Mouse (Mus musculus) heart, postnatal 10 days (tissue): ENCODE results near the gene Cdkn1b. TPM values are rescaled to one million over a fixed set of nuclear protein-coding genes. Genes with fewer than 3 reads are reported as not detected.

ENCODE experiments used
- DNase-seq, 2 experiments: peaks; one replicate each; pipeline ENCODE4 v3.0.0; 2021
- intact Hi-C: fragments of 180-260 bp; cut with DNase I; formaldehyde crosslinking; loops from one replicate; pipeline ENCODE4 v1.15.1; 2025
- total RNA-seq, 2 experiments: library from RNA; stranded (reverse); gene quantifications; 2 replicates each; pipeline ENCODE4 v1.2.3; 2021

Cdkn1b gene
- total RNA-seq, result 10 to 100 TPM; 45.1 to 53.5 TPM

DNA sequence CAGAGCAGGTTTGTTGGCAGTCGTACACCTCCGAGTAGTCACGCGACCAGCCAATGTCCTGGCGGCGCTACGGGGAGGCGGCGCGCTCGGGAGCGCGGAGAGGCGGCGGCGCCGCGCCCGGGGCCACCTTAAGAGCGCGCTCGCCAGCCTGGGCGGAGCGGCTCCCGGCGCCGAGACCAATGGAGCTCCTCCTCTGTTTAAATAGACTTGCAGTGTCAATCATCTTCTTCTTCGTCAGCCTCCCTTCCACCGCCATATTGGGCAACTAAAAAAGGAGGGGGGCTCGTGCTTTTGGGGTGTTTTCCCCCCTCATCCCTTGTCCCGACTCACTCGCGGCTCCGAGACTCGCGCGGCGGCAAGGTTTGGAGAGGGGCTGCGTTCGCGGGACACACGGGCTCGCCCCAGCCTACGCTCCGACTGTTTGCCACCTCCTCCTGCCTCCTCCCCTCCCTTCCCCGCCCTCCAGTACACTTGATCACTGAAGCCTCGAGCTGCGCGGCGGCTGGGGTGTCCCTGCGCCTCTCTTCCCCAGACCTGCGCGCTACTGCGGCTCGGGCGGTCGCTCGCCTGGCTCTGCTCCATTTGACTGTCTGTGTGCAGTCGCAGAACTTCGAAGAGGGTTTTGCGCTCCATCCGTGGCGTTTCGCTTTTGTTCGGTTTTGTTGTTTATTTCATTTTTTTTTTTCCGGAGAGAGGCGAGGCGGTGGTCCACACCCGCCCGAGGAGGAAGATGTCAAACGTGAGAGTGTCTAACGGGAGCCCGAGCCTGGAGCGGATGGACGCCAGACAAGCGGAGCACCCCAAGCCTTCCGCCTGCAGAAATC lies at the start of gene Cdkn1b:
TSS of gene Cdkn1b (plus strand) at position 212 of the 824 bp plus-strand sequence.
- intact Hi-C loops, result loop anchor here (1.0 to 5.0 kb wide), 6 partner anchors 8 to 1627 kb away; partner anchors contain the start of genes Dusp16 and Gpr19
- peak; percentile 93 to 94 for DNase-seq

DNA sequence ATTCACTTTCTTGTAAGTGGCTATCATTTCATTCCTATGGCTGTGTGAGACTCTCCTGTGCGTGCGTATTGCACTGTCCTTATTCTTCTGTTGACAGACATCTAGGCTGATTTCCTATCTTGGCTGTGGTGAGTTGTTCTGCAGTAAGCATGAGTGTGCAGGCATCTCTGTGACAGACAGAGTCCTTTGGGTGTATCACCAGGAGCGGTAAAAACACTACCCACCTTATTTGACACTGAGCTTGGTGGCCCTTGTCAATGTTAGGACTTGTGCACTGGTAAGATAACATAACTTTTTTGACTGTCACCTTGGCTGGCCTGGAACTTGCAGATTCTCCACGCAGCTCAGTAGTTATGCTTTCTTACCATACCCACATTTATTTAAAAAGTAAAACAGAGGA lies 49.3 kb upstream of the Cdkn1b start:
- intact Hi-C loops, result loop anchor here (1.0 kb wide), 1 partner anchor 79 kb away; no protein-coding TSS in a partner anchor
- DNase-seq, result no peak

DNA sequence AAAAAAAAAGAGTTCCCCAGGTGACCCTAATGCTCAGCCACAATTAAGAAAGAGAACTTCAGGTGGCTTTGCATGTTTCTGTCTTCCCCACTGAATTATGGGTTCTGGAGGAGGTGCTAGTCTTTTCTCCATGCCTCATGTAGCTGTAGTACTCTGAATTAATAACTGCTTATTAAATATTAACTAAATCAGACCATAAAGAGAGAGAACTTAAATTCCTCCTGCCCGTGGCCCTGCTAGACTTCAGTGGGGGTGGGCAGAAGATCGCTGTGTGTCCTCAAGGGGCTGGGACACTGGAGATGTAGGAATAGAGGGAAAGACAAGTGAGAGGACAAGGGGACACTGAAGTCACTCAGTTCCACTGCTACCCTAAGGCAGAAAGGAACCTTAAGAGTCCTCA lies 48.0 kb upstream of the Cdkn1b start:
- DNase-seq, result no peak
- intact Hi-C loops, result no loop called here

DNA sequence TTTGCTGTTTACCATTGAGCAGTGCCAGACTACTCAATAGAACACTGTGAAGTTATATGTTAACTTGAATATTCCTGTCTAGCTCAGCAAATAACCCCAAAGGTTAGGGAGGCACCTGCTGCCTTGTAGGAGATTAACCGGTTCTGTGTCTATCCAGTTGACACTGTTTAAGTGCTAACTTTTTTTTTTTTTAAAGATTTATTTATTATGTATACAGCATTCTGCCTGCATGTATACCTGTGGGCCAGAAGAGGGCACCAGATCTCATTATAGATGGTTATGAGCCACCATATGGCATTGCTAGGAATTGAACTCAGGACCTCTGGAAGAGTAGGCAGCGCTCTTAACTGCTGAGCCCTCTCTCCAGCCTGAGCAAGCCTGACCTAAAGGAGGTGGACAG lies 47.2 kb upstream of the Cdkn1b start:
- no peak for DNase-seq
- intact Hi-C loops, result no loop called here

DNA sequence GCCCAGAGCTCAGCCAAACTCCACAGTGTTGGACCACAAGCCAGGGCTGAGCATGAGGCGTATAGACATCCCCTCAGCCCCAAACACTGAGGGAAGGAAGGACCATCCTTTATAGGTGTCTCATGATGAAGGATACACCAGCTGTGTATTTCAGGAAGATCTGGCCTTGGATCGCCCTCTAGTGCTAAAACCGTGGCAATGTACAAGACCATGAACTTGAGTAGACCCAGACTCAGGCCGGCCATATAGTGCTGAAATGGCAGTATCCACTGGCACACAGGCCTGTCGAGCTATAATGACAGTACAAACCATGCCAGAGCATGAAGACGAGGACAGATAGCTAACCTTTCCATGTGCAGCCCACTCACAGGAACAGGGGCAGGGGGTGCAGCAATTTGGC lies 43.4 kb upstream of the Cdkn1b start:
- no peak for DNase-seq
- intact Hi-C loops, result no loop called here

DNA sequence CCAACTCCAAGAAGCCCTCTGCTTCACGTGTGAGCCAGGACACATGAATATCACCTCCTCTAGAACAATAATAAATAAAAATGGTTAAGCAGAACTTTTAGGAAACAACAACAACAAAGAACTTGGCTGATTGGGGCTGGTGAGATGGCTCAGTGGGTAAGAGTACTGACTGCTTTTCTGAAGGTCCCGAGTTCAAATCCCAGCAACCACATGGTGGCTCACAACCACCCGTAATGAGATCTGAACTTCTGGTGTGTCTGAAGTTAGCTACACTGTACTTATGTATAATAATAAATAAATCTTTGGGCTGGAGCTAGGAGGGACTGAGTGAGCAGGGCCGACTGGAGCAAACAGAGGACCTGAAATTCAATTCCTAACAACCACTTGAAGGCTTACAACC lies 42.9 kb upstream of the Cdkn1b start:
- no peak for DNase-seq
- intact Hi-C loops, result no loop called here

DNA sequence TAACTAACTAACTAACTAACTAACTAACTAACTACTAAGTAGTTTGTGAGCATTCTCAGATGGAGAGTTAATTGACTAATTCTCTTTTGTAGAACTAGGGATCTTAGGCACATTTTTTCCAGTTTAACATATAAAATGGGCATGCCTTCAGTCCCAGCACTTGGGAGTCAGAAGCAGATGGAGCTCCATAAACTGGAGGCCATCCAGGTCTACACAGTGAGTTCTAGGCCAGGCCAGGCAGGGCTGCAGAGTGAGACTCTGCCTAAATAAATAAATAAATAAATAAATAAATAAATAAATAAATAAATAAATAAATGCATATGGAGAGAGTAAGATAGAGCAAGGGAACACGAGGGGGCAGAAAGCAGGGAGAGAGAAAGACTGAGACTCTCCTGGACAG lies 42.3 kb upstream of the Cdkn1b start:
- no peak for DNase-seq
- intact Hi-C loops, result no loop called here

DNA sequence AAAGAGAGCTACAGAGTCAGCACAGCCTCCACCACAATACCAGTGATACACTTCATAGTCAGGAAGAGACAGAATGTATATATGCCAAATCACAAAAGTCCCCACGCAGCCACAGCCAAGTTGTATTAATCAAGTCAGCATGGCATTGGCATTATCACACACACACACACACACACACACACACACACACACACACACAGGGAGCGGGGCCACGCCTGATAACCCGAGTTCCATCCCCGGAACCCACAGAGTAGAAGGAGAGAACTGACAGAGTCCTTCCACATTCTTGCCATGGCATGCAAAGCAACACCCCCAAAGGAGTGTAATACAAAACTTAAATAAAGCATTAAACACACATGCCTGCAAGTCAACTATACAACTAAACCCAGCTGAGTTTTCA lies 40.6 kb upstream of the Cdkn1b start:
- intact Hi-C loops, result no loop called here
- no peak for DNase-seq

DNA sequence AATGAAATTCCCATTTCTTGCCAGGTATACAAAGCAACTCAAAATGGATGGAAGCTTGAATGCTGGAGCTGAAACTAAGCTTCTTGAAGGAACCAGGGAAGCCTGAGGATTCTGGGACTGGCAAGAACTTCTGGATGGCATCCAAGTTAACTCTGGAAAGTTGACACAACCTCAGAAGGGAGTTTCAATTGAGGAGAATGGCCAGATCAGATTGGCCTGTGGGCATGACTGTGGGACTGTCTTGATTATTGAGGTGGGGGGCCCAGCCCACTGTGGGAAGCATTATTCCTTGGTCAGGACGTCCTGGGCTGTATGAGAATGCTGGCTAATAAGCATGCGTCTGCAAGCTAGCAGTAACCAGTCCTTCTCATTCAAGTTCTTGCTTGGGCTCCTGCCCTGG lies 40.2 kb upstream of the Cdkn1b start:
- DNase-seq, result no peak
- intact Hi-C loops, result no loop called here

DNA sequence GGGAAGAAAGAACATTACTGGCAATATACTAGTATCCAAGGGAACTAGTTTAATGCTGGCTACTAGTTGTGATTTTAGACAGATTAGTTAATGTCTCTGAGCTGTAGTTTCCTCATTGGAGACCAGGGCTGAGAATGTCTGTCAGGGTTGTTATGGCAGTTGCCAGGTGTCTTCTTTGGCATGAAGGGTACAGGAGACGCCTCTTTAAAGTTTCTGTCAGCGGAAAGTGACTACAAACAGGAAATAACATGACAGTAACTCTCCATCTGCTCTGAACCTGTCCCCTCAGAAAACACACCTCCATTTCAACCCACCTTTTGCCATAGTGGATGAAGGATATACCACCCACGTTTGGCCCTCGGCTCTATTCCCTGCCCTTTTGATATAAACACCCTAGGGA lies 36.5 kb upstream of the Cdkn1b start:
- DNase-seq, result no peak
- intact Hi-C loops, result no loop called here

DNA sequence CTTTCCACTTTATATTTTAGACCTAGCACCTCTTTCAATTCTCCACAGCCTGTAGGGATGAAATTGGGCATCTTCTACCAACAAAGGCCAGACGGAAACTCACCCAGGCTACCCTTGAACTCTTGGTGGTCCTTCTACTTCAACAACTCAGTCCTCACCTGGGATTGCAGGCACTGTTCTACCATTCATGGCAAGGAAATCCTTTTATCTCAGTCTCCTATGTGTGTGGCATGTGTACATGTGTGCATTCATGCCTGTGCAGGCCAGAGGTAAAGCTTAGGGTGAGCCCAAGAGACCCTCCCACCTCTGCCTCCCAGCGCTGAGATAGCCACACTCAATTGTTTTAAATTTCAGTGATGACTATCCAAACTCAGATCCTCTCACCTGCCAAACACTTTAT lies 34.7 kb upstream of the Cdkn1b start:
- no peak for DNase-seq
- intact Hi-C loops, result no loop called here

DNA sequence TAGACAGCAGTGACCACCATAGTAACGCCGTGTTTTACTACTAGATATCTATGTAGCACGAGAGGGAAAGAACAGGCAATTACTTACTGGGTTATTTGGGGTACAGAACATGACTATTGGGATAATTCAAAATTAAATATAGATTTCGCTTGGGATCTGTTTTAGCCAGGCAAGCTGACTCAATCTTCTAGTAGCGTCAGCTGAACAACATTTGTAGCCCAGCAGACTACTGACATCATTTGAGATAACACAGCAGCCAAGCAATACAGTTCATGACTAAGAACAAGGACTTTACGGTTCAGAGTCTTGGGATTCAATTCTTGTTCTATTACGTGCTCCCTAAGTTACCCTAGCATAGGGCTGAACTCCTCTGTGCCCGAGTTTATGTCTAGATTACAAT lies 33.7 kb upstream of the Cdkn1b start:
- intact Hi-C loops, result no loop called here
- no peak for DNase-seq

DNA sequence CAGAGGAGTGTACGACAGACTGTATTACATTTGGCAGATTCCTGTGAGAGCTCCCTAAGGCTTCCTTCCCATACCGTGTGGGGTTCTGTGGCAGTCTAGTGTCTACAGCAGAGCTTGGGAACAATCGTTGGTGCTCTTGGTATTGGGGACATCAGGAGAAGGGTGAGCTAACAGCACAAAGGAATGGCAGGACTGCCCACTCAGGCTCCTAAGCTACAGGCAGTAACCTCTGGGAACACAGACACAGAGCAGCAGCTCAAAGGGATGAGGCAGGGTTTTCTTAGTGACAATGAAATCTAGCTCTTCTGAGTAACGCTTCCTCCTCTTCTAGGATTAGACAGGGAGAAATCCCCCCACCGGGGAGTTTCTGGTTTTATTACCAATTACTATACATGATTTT lies 33.2 kb upstream of the Cdkn1b start:
- intact Hi-C loops, result no loop called here
- DNase-seq, result no peak

DNA sequence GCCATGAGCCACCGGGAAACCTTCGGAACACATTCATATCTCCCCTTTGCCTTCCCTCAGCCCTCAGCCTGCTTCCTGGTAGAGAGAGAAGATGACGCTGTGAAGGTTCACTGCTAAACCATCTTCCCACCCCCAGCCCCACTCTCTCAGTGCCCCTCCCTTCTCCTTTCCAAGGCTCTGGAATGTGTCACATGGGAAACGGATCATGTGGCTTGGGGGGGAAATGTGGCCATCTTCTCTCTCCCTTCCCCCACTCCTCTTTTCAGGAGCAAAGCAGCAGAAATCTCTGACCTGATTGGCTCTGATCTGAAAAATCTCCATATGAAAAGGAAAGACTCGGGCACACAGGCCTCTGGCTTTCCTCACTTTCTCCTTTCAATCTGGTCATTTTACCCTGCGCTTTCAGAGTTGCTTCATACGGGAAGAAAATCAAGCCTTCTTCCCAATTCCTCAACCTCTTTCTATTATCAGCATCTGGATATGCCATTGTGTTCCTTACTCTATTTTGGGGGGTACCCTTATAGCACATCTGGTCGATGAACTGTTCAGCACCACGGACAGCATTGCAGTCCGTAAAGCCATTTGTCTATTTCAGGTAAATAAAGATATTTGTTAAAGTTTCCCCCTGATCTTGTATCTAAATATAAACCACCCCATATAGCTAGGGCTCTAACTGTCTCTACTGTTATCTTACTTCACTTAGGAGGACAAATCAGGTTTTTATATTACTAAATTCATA lies 32.3 kb upstream of the Cdkn1b start:
- no peak for DNase-seq
- intact Hi-C loops, result no loop called here

DNA sequence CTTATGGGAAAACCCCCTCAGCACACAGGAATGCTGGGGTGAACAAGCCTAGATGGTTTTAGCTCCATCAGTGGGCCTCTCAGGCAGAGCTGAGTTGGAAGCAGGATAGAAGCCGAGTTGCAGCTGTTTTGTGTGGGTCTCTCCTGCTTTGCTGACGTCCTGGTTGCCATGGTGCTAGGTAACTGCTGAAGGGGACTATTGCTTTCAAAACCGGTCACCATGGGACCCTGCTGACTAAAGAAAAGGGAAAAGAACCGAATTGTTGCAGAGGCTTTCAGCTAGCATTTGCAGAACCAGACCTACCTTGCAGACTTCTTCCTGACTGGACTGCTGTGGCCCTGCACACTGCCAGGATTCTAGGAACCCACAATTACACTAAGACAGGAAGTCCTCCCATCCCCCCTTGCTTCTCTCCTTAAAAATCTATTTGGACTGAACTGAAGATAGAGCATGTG lies 31.6 kb upstream of the Cdkn1b start:
- no peak for DNase-seq
- intact Hi-C loops, result no loop called here

DNA sequence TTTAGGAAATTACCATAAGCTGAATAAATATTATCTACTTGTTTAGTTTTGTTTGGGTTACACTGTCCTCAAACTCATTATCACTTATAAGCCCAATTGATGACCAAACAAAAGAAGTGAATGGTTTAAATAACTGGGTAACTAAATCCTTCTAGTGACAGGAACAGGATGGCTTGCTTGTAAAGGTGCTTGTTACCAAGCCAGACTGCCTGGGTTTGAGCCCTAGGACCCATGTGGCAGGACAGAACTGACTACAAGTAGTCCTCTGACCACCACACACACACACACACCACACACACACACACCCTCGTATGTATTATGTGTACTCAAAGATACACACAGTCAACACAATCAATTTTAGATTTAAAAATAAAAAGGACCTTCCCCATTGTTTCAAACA lies 30.4 kb upstream of the Cdkn1b start:
- intact Hi-C loops, result no loop called here

DNA sequence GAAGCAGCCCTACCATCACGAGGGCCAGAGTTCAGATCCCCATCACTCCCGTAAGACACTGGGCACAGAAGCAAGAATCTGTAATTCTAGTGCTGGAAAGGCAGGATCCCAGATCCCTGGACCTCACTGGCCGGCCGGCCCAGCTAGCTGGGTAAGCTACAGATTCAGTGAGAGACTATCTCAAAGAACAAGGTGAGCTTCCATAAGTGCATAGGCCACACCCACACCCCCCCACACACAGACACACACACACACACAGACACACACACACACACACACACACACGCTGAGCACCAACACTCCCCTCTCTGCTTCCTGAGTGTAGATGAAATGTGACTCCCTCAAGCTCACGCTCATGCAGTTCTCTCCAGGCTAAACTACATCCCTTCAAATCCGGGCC lies 29.8 kb upstream of the Cdkn1b start:
- intact Hi-C loops, result no loop called here
- DNase-seq, result no peak

More for the DNA sequence above, 30.4 kb upstream of the Cdkn1b start:
- no peak for DNase-seq

DNA sequence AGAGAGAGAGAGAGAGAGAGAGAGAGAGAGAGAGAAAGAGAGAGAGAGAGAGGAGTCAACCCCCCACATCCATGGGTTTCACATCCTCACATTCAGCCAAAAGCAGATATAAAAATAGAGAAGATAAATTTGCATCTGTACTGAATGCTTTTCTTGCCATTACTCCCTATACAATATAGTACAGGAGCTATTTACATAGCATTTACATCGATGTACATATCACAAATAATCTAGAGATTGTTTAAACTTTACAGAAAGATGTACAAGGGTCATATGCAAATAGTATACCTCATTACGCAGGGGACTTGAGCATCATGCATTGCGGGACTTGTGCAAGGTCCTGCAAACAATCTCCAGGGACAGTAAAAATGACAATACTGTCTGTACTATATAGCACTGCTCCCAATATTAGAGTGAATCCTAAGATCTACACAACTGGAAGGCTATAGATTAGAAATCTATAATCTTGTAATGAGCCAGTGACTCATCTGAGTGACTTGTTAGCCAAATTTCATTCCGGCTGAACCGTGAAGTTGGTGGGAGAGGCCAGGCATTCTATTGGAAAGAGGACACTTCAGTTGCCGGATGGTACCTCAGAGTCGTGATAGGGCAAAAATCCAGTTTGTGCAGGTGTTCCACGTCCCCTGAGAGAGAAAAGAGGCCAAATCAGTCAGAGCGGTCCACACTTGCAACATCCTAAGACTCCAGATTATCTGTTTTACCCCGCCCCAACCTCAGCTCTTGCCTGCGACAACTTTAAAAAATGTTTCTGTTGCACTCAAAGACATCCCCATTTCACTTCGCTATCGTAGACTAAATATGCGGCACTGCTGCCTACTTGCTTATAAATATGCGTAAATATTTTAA lies 23.4 kb upstream of the Cdkn1b start:
- intact Hi-C loops, result no loop called here
- peak in 1 of 2 experiments; percentile 36 for DNase-seq

DNA sequence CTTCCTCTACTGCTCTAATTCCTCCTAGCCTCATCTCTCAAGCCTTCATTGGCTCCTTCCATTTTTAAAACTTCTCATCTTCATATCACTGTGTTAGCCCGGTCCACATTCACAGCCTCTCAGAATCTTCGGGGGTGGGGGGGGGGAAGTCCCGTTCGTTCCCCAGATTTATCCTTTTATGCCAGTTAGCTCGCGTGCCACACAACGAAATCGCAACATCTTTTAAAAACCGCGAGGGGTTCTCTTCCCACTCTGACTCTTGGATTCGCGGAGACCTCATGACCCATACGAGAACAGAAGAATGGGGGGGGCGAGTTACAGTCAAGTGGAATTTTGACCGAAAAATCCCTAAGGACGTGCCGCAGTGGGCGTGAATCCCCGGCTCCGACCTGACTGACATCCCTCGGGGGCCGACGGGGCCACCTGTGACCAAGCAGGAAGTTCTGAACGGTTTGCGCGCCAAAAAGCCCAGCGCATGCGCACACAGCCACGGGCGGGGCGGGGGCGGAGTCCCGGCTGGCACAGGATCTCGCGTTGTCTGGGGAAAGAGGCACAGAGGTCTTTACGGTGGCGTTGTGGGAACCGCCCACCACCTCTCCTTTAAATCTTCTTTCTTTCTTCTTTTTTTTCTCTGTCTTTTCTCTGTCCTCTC lies 22.6 kb upstream of the Cdkn1b start:
- intact Hi-C loops, result loop anchor here (1.0 to 2.0 kb wide), 2 partner anchors 23 to 49 kb away; partner anchors contain the start of gene Cdkn1b

More for the DNA sequence above, 22.6 kb upstream of the Cdkn1b start:
- DNase-seq, result peak; percentile 97 to 99
